Mouse (Mus musculus): Measurements from ENCODE around the gene Snx15. TPM values are rescaled to one million over a fixed set of nuclear protein-coding genes. Genes with fewer than 3 reads are reported as not detected.

Snx15 gene
- polyA plus RNA-seq, 1 experiment = 18.5 TPM

- peaks cover 3% of the 10 kb centered on the region for H3K36me3 ChIP-seq (ENCODE audit: control insufficient read depth, insufficient read depth)
Measured at GRCm38 (mm10) chr19:6070571-6071250, 57.4 kb downstream of the Snx15 start.

DNA sequence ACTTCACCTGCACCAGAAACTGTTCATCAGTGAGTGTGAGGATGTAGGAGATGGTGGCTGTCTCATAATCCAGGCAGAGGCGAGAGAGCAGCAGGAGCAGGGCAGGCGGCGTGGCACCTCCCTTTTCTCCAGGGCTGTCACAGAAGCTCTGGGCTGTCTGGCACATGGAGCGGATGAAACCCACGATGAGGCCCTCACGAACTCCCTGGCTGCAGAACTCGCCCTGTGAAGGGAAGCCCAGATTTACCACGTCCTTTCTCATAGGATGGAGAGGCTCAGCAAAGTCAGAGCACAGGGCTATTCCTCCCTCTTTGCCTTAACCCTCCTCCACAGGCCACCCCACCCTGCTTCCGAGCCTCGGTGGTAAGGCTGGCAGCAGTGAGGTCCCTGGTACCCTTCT lies 58.3 kb downstream of the Snx15 start:
- TF ChIP-seq TCF12 (IDR thresholded peaks at IDR 0.05; ENCODE audit: insufficient read depth, poor library complexity, severe bottlenecking) (no peak), E2F4 (IDR thresholded peaks at IDR 0.05; ENCODE audit: insufficient read depth) (no peak), USF1 (IDR thresholded peaks at IDR 0.05; ENCODE audit: low read depth) (no peak), POLR2AphosphoS2 (IDR thresholded peaks at IDR 0.05; ENCODE audit: insufficient read length, low read depth) (no peak), REST (IDR thresholded peaks at IDR 0.05; ENCODE audit: insufficient read depth, insufficient read length) (no peak)
- Histone ChIP-seq H3K4me3 (no peak overlapping the region), H3K79me2 (ENCODE audit: control insufficient read depth, insufficient read depth) (peaks cover 5% of the 10 kb centered on the region), H3K27me3 (ENCODE audit: control insufficient read depth, insufficient read depth, insufficient read length) (no peaks in the 10 kb centered on the region), H3ac (ENCODE audit: control insufficient read depth, insufficient read length) (no peak overlapping the region), H3K36me3 (ENCODE audit: control insufficient read depth, insufficient read depth) (peaks cover 3% of the 10 kb centered on the region), H3K4me2 (ENCODE audit: low read depth) (no peak overlapping the region)

More at GRCm38 (mm10) chr19:6070571-6071250, 57.4 kb downstream of the Snx15 start:
- TF ChIP-seq MYOG (IDR thresholded peaks at IDR 0.05; ENCODE audit: control insufficient read depth in 1 of 3, insufficient read depth in 1 of 3, insufficient read length in 2 of 3, low read depth in 2 of 3) = no peak
- TF ChIP-seq POLR2A (IDR thresholded peaks at IDR 0.05; ENCODE audit: insufficient read length, low read depth) = no peak
- no peak for TF ChIP-seq SRF (IDR thresholded peaks at IDR 0.05; ENCODE audit: control insufficient read depth, insufficient read length, low read depth)
- TF ChIP-seq E2F4 (IDR thresholded peaks at IDR 0.05; ENCODE audit: insufficient read depth) = no peak
- no peak for TF ChIP-seq REST (IDR thresholded peaks at IDR 0.05; ENCODE audit: insufficient read depth, insufficient read length)
- TF ChIP-seq POLR2AphosphoS2 (IDR thresholded peaks at IDR 0.05; ENCODE audit: insufficient read length, low read depth) = no peak
- TF ChIP-seq CEBPB (IDR thresholded peaks at IDR 0.05; ENCODE audit: insufficient read depth, poor library complexity, severe bottlenecking) = no peak
- no peak for TF ChIP-seq USF1 (IDR thresholded peaks at IDR 0.05; ENCODE audit: low read depth)
- TF ChIP-seq TCF3 (IDR thresholded peaks at IDR 0.05; ENCODE audit: insufficient read length, low read depth) = no peak
- TF ChIP-seq TCF12 (IDR thresholded peaks at IDR 0.05; ENCODE audit: insufficient read depth, poor library complexity, severe bottlenecking) = no peak
- TF ChIP-seq MYOD1 (IDR thresholded peaks at IDR 0.05; ENCODE audit: control insufficient read depth in 1 of 3, insufficient read length in 2 of 3, low read depth in 2 of 3) = no peak
- no peak for TF ChIP-seq MAX (IDR thresholded peaks at IDR 0.05; ENCODE audit: low read depth)
- H3K27me3 ChIP-seq (ENCODE audit: control insufficient read depth, insufficient read depth, insufficient read length) = no peaks in the 10 kb centered on the region
- H3K4me2 ChIP-seq (ENCODE audit: low read depth) = no peak overlapping the region
- H3K4me3 ChIP-seq = no peak overlapping the region
- H3ac ChIP-seq (ENCODE audit: control insufficient read depth, insufficient read length) = no peak overlapping the region
- H3K79me2 ChIP-seq (ENCODE audit: control insufficient read depth, insufficient read depth) = peaks cover 11% of the 10 kb centered on the region

Other genes starting within 250 kb of the Snx15 start
- 0.31 TPM for gene Tigd3, start 234.2 kb downstream of the Snx15 start, polyA plus RNA-seq (2012; fragmentation: generic; extraction: Trizol)
- 78.5 TPM for gene Dpf2, start 215.3 kb downstream of the Snx15 start, polyA plus RNA-seq (2012; fragmentation: generic; extraction: Trizol)
- gene Cdc42ep2, start 203.5 kb downstream of the Snx15 start, polyA plus RNA-seq (2012; fragmentation: generic; extraction: Trizol) = 16.2 TPM
- gene Pola2, start 164.1 kb downstream of the Snx15 start, polyA plus RNA-seq (2012; fragmentation: generic; extraction: Trizol) = 11.9 TPM
- not detected for gene Slc22a20, start 142.2 kb downstream of the Snx15 start, polyA plus RNA-seq (2012; fragmentation: generic; extraction: Trizol)
- gene Capn1, start 112.4 kb downstream of the Snx15 start, polyA plus RNA-seq (2012; fragmentation: generic; extraction: Trizol) = 110 TPM
- gene Syvn1, start 81.7 kb downstream of the Snx15 start, polyA plus RNA-seq (2012; fragmentation: generic; extraction: Trizol) = 24.3 TPM
- 43.0 TPM for gene Mrpl49, start 70.5 kb downstream of the Snx15 start, polyA plus RNA-seq (2012; fragmentation: generic; extraction: Trizol)
- gene Fau, start 70.5 kb downstream of the Snx15 start, polyA plus RNA-seq (2012; fragmentation: generic; extraction: Trizol) = 2,772 TPM
- 44.3 TPM for gene Znhit2, start 67.1 kb downstream of the Snx15 start, polyA plus RNA-seq (2012; fragmentation: generic; extraction: Trizol)
- gene Tm7sf2, start 59.9 kb downstream of the Snx15 start, polyA plus RNA-seq (2012; fragmentation: generic; extraction: Trizol) = 37.1 TPM
- 49.1 TPM for gene Vps51, start 51.1 kb downstream of the Snx15 start, polyA plus RNA-seq (2012; fragmentation: generic; extraction: Trizol)
- gene Tmem262, start 48.3 kb downstream of the Snx15 start, polyA plus RNA-seq (2012; fragmentation: generic; extraction: Trizol) = 0.13 TPM
- gene Gm28374, start 46.0 kb downstream of the Snx15 start, polyA plus RNA-seq (2012; fragmentation: generic; extraction: Trizol) = 0.26 TPM
- gene Zfpl1, start 43.3 kb downstream of the Snx15 start, polyA plus RNA-seq (2012; fragmentation: generic; extraction: Trizol) = 68.5 TPM
- 7.7 TPM for gene Cdca5, start 43.3 kb downstream of the Snx15 start, polyA plus RNA-seq (2012; fragmentation: generic; extraction: Trizol)
- 0.07 TPM for gene AC131692.1, start 33.9 kb downstream of the Snx15 start, polyA plus RNA-seq (2012; fragmentation: generic; extraction: Trizol)
- gene Naaladl1, start 22.5 kb downstream of the Snx15 start, polyA plus RNA-seq (2012; fragmentation: generic; extraction: Trizol) = 0.11 TPM
- gene Sac3d1, start 9.7 kb downstream of the Snx15 start, polyA plus RNA-seq (2012; fragmentation: generic; extraction: Trizol) = 27.5 TPM
- 0.05 TPM for gene Batf2, start 12.7 kb upstream of the Snx15 start, polyA plus RNA-seq (2012; fragmentation: generic; extraction: Trizol)
- 110 TPM for gene Arl2, start 13.2 kb upstream of the Snx15 start, polyA plus RNA-seq (2012; fragmentation: generic; extraction: Trizol)
- gene Majin, start 56.1 kb upstream of the Snx15 start, polyA plus RNA-seq (2012; fragmentation: generic; extraction: Trizol) = not detected
- gene Gpha2, start 98.1 kb upstream of the Snx15 start, polyA plus RNA-seq (2012; fragmentation: generic; extraction: Trizol) = 0.40 TPM
- gene Ppp2r5b, start 107.6 kb upstream of the Snx15 start, polyA plus RNA-seq (2012; fragmentation: generic; extraction: Trizol) = 51.4 TPM
- gene Atg2a, start 113.4 kb upstream of the Snx15 start, polyA plus RNA-seq (2012; fragmentation: generic; extraction: Trizol) = 15.2 TPM
- gene Ehd1, start 148.4 kb upstream of the Snx15 start, polyA plus RNA-seq (2012; fragmentation: generic; extraction: Trizol) = 433 TPM
- gene Cdc42bpg, start 178.2 kb upstream of the Snx15 start, polyA plus RNA-seq (2012; fragmentation: generic; extraction: Trizol) = 10.0 TPM
- 37.2 TPM for gene Men1, start 206.7 kb upstream of the Snx15 start, polyA plus RNA-seq (2012; fragmentation: generic; extraction: Trizol)
- 10.0 TPM for gene Map4k2, start 212.8 kb upstream of the Snx15 start, polyA plus RNA-seq (2012; fragmentation: generic; extraction: Trizol)
- gene Sf1, start 235.4 kb upstream of the Snx15 start, polyA plus RNA-seq (2012; fragmentation: generic; extraction: Trizol) = 131 TPM